Mouse (Mus musculus) thymus, postnatal 10 days (tissue): ENCODE results near the gene Ntrk1.
A peak's percentile ranks its signal among the peaks of the same experiment; 100 is the strongest.

ENCODE experiments used
- DNase-seq, 2 experiments: peaks; one replicate each; pipeline ENCODE4 v3.0.0; 2021; ENCODE audit warnings: low spot score in 2 of 2

The Ntrk1 gene

GRCm38 (mm10) chr3:87753829-87754228 is 41.1 kb downstream of the Ntrk1 start:
- DNase-seq = no peak

DNA sequence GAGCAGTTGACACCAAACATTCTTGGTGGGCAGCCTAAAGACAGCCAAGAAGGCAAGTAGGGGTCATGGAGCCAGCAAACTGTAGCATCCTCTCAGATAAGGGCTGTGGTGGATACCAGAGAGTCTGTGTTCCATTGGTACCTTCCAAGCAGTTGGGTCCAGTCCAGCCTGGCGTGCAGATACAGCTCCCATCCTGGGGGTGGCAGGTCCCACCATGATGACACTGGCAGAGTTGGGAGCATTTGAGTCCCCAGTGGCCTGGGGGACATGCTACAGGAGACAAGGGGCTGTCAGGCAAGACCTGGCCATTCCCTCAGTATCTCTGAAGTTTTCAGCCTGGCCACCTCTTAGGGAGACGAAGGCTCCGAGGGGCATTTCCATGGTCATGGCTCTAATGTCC is 42.4 kb downstream of the Ntrk1 start:
- no peak for DNase-seq

DNA sequence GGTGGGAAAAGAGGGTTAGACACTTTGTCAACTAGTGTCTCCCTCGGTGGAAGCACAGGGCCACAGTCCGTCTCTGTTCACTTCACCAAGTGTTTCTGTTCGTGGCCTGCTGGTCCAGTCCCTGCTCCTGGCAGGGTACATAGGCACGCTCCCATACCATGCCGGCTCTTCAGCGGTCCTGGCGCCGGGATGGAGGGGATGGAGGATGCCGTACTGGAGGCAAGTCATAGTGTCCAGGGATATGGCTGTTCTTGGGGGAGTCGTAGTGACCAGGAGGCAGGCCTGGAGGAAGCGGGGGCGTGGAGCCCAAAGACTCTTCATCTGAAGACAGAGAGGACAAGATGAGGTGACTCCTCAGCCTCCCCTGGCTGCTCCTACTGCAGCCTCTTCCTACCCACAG is 45.0 kb downstream of the Ntrk1 start:
- DNase-seq = no peak

DNA sequence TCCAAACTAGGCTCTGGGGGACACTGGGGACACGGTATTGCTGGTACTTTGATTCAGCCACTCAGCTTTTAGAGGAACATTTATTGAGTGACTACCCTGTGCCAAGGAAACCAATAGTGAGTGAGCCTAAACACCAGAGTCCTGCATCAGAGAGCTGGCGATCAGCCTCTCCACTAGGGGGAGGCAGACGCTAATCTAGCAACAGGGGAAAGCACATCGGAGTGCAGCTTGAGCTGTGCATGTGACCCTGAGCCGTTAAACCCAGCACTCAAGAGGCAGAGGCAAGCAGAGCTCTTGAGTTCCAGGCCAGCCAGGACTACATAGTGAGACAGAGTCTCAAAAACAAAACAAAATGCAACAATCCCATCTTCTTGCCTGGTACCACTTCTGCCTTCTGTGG is 45.9 kb downstream of the Ntrk1 start:
- DNase-seq = peak in 1 of 2 experiments; percentile 65

DNA sequence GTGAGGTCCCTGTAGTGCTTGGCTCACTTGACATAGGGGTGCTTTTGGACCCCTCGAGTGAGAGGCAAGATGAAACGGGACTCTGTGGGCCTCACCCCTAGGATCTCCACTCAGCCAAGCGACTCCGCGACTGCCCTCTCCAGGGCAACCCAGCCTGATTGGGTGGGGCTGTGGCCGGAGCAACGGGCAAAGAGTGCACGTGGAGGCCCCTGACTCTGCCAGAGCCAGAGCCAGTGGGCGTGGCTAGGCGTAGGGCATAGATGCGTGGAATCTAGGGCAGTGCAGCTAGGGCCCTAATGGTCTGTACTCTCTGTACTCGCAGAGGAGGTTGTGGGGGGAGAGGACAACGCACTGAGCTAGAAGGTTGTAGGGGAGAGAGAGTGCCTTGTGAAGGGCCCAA is 46.5 kb downstream of the Ntrk1 start, which contains the start of gene Lrrc71:
Gene Lrrc71 (minus strand): TSS at position 195 of the 400 bp plus-strand sequence.
- DNase-seq = no peak

DNA sequence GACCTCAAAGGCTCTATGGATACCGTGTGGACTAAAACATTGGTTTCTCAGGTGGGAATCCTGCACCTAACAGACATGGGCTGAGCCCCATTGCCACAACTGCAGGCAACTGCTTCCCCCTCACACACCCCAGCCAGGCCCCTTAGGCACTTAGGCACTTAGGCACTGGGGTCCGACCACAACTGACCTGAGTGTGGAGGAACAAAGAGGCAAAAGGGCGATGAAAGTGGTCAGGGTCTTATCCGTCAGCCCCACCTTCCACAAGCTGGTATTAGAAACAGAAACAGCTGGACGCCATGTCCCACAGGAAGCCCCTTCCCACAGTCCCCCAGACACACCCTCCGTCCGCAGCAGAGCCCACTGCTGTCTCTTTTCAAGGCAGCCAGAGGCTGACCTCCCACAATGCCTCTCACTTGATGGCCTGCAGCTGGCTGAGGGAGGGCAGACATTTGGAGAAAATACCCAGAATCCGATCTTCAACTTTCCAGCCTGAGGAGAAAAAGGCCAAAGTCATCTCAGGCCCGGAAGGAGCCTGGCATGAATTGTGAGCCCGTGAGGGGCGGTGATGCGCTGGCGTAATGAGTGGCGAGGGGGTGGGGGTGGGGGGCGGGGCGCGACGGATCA is 49.8 kb downstream of the Ntrk1 start:
- DNase-seq = no peak

DNA sequence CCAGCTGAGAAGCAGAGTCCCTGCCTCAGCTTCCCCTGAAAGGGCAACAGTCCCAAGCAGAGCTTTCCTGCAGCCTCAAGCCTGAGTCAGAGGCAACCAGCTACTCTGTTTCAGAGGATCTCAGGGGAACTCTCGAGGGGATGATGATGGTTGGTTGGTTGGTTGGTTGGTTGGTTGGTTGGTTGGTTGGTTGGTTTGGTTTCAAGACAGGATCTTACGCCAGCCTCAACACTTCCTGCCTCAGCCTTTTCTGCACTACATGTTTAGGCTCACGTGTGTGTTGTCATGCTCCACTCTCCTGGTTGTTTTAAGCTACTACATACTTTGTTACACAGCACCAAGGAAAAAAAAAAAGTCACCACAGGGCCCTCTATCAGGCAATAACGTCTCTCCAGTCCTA is 51.0 kb downstream of the Ntrk1 start:
- no peak for DNase-seq

- DNase-seq = peak; percentile 54 to 55
Observed at GRCm38 (mm10) chr3:87742735-87743134, 52.2 kb downstream of the Ntrk1 start.

DNA sequence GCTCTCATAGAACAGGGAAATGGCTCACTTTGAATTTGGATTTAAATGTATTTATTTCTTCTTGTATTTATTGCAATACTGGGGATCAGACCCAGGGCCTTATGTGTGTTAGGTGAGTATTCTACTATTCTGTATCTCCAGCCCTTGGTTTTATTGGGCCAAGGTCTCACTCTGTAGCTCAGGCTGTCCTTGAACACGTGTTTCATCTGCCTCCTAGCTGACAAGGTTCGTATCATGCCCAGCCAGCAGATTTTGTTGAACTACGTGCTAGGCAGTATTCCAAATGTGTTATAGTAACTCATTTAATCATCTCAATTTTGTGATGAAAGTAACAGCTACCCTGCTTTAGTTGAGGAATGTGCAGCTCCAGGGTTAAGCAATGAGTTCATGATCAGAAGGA is 52.9 kb downstream of the Ntrk1 start:
- DNase-seq = no peak

DNA sequence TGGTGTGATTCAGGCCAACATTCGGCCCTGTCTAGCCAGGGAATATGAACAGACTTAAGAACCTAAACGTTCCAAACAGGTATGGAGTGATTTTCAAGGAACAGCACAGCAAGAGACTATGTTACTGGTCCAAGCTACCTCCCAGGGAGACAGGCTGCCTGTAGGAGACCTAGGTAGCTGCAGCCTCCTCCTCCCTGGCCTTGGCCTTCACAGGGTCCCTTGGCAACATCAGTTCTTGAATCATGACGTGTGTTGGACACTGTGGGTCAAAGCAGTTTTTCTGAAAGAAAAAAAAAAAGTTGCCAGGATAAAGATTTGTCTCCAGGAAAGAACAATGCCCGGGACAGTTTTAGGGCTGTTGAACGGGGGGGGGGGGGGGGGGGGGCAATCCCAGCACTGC is 56.1 kb downstream of the Ntrk1 start:
- DNase-seq = no peak

- no peak for DNase-seq
Observed at GRCm38 (mm10) chr3:87735335-87735734, 59.6 kb downstream of the Ntrk1 start.

DNA sequence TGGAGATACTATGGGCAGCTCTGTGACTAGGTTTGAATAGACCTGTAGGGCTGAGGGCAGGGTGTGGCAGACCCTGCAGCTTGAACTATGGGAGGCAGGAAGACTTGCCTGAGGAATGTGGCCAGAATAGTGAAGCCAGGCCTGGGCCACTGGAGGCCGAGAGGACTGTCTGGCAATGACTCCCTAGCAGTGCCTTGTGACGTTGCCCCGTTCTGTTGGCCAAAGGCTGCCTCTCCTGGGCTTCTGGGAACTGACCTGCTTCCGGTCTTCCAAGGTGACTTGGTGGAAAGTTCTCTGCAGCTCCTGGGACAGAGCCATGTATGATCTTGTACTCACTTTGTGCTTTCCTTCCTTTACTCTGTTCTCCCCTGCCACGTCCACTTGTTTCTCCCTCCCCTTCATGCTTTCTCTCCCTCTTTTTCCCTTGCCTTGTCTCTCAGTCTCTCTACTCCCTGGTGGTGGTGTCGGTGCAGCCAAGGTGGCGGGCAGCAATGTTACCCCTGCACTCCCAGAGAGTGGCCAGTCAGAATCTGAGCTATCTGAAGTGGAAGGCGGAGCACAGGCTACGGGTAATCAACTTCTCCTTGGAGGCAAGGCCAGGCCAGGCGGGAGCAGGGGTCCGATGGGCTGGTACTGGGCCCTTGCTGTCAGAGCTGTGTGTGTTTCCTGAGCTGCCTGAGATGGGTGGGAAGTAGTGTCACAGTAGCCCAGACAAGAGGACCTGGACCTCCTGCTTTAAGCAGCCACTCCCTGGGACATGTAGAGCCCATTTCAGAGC is 60.8 kb downstream of the Ntrk1 start:
- DNase-seq = no peak

DNA sequence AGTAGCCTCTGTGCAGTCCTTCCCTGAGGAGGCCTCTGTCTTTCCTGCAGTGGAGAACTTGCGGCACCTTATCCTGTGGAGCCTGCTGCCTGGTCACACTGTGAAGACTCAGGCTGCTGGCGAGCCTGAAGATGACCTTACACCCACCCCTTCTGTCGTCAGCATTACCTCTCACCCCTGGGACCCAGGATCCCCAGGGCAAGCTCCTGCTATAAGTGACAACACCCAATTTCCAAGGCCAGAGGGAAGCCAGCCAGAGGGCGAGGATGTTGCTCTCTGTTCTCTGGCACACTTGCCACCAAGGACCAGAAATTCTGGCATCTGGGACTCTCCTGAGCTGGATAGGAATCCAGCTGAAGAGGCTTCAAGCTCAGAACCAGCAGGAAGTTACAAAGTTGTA is 61.9 kb downstream of the Ntrk1 start:
- no peak for DNase-seq

GRCm38 (mm10) chr3:87728696-87729095 is 66.3 kb downstream of the Ntrk1 start:
- no peak for DNase-seq
